In the genomic region with DNA sequence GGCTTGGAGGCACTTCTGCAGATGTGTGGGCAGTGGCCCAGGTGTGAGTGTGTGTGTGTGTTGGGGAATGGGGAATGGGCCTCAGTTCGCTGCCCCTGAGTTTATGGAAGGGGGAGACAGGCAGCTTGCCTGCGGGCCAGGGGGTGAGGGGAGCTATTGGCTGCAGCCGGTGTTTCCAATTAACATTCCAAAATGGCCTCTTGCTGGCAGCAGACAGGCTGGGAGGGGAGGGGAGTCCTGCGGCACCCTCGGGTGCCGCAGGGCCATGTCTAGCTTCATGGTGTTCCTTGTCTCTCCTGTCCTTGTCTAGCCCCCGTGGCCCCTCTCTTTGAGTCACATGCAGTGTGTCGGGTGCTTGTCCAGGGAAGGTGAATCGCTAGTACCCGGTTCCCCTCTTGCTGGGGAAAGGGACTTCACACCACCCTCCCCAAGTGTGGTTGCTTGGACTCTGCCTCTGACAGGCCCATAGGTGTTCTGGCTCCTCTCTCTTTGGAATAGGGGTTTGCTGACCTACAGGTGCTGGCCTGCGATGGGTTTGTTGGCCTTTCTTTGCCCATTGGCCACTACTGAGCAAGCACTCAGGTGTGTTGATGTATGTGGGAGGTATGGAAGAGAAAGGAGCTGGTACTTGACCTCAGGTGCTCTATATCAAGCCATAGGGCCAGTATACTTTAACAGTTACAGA, we compare ENCODE assay signal across 8 mouse cellular contexts. TPM values are rescaled to one million over a fixed set of nuclear protein-coding genes. Genes with fewer than 3 reads are reported as not detected.
DNase-seq lines count a peak whose midpoint lies in the region; ATAC-seq and TF ChIP-seq lines count a peak whose summit lies in the region.

No protein-coding gene starts in this region.

- peak overlapping the region; percentile 65 to 87 (median 78) for H3K4me3 ChIP-seq in CH12.LX (replicated peaks in 1 of 3; ENCODE audit: low read depth in 2 of 3, low read length in 2 of 3, poor library complexity in 1 of 3)
- H3K4me3 ChIP-seq in embryonic facial prominence, embryonic 14.5 days (ENCODE audit: low read depth, low read length) = peak overlapping the region; percentile 92
- peak overlapping the region; percentile 90 for H3K4me3 ChIP-seq in hindbrain, embryonic 10.5 days
- H3K4me3 ChIP-seq in liver, embryonic 13.5 days (replicated peaks) = peak overlapping the region; percentile 82

- dilution Hi-C loops in CH12.LX (cut with MboI; ENCODE audit: extremely low pct_ligation_motif_present, extremely low pct_unique_long_range_greater_than_20kb, low sequenced_read_pairs) = no loop called here

- DNase-seq in cerebellum, adult 8-10 months = peak; percentile 35
- DNase-seq in cerebellum, postnatal 36 days = no peak
- no peak for DNase-seq in CH12.LX (ENCODE audit: extremely low read depth)
- peak; percentile 77 for DNase-seq in embryonic facial prominence, embryonic 14.5 days (ENCODE audit: low spot score)
- peak; percentile 50 for DNase-seq in hindbrain, embryonic 10.5 days (ENCODE audit: low spot score)
- no peak for DNase-seq in liver, embryonic 13.5 days
- peak; percentile 53 for DNase-seq in retina, postnatal 1 day

- WGBS in embryonic facial prominence, embryonic 14.5 days = 2% methylated on average over 10 of the region's 11 CpGs
- WGBS in hindbrain, embryonic 10.5 days = 6% methylated on average over 11 of the region's 11 CpGs
- 14% methylated on average over 11 of the region's 11 CpGs for WGBS in liver, embryonic 13.5 days (ENCODE audit: insufficient replicate concordance)

- no peak for TF ChIP-seq CTCF in CH12.LX (conservative IDR thresholded peaks at IDR 0.05 in 1 of 2, IDR thresholded peaks at IDR 0.05 in 1 of 2; ENCODE audit: low read depth in 2 of 2, low read length in 2 of 2)

- H3K4me1 ChIP-seq in CH12.LX (ENCODE audit: control insufficient read depth in 1 of 2, insufficient read depth in 2 of 2) = peaks cover 28 to 56% of the 10 kb centered on the region in 2 experiments
- H3K4me1 ChIP-seq in embryonic facial prominence, embryonic 14.5 days (ENCODE audit: control insufficient read depth, insufficient read depth, low read length) = peaks cover 31% of the 10 kb centered on the region
- peaks cover 77% of the 10 kb centered on the region for H3K4me1 ChIP-seq in hindbrain, embryonic 10.5 days (replicated peaks)
- H3K4me1 ChIP-seq in liver, embryonic 13.5 days (replicated peaks) = peaks cover 68% of the 10 kb centered on the region

- no peaks in the 10 kb centered on the region for H3K9me3 ChIP-seq in CH12.LX (replicated peaks; ENCODE audit: low read length)
- no peaks in the 10 kb centered on the region for H3K9me3 ChIP-seq in embryonic facial prominence, embryonic 14.5 days (ENCODE audit: control insufficient read depth, low read length)
- H3K9me3 ChIP-seq in hindbrain, embryonic 10.5 days = no peaks in the 10 kb centered on the region
- H3K9me3 ChIP-seq in liver, embryonic 13.5 days (replicated peaks) = no peaks in the 10 kb centered on the region

- peak overlapping the region; percentile 81 for H3K9ac ChIP-seq in CH12.LX (ENCODE audit: insufficient read depth, low read depth)
- peak overlapping the region; percentile 97 for H3K9ac ChIP-seq in embryonic facial prominence, embryonic 14.5 days (ENCODE audit: low read depth, low read length)
- H3K9ac ChIP-seq in liver, embryonic 13.5 days = peak overlapping the region; percentile 89

- no peak for TF ChIP-seq POLR2A in CH12.LX (IDR thresholded peaks at IDR 0.05; ENCODE audit: low read depth, low read length)

- peak overlapping the region; percentile 80 for H3K4me2 ChIP-seq in CH12.LX (ENCODE audit: insufficient read depth, low read depth, poor library complexity, severe bottlenecking)
- H3K4me2 ChIP-seq in embryonic facial prominence, embryonic 14.5 days (ENCODE audit: low read depth, low read length) = peak overlapping the region; percentile 97
- peak overlapping the region; percentile 95 for H3K4me2 ChIP-seq in liver, embryonic 13.5 days

- ATAC-seq in embryonic facial prominence, embryonic 14.5 days (ENCODE audit: low read depth) = no peak
- ATAC-seq in liver, embryonic 13.5 days (ENCODE audit: low read depth) = no peak
- no peak for ATAC-seq in megakaryocyte-erythroid progenitor cell, adult 5-6 weeks (replicated peaks; ENCODE audit: low FRiP score, low TSS enrichment, poor library complexity, severe bottlenecking)

- no peak for TF ChIP-seq RAD21 in CH12.LX (IDR thresholded peaks at IDR 0.05; ENCODE audit: low read depth, low read length)

- no peak for TF ChIP-seq EP300 in CH12.LX (IDR thresholded peaks at IDR 0.05; ENCODE audit: low read length)

- H3K27ac ChIP-seq in CH12.LX (ENCODE audit: insufficient read depth, low read depth) = no peak overlapping the region
- H3K27ac ChIP-seq in embryonic facial prominence, embryonic 14.5 days (replicated peaks; ENCODE audit: low read depth, low read length) = peak overlapping the region; percentile 98
- peak overlapping the region; percentile 97 for H3K27ac ChIP-seq in hindbrain, embryonic 10.5 days
- H3K27ac ChIP-seq in liver, embryonic 13.5 days = no peak overlapping the region

- peaks cover 14 to 36% of the 10 kb centered on the region in 2 experiments for H3K36me3 ChIP-seq in CH12.LX (replicated peaks in 1 of 2; ENCODE audit: control insufficient read depth in 1 of 2, insufficient read depth in 1 of 2, low read length in 1 of 2)
- peaks cover 43% of the 10 kb centered on the region for H3K36me3 ChIP-seq in embryonic facial prominence, embryonic 14.5 days (ENCODE audit: control insufficient read depth, insufficient read depth, low read length)
- peaks cover 45% of the 10 kb centered on the region for H3K36me3 ChIP-seq in hindbrain, embryonic 10.5 days
- peaks cover 39% of the 10 kb centered on the region for H3K36me3 ChIP-seq in liver, embryonic 13.5 days

- in situ Hi-C loops in CH12.LX (cut with MboI; ENCODE audit: low pct_ligation_motif_present, low pct_unique_long_range_greater_than_20kb, low sequenced_read_pairs) = loop anchor here (5.0 kb wide), 1 partner anchor 42 kb away; no protein-coding TSS in a partner anchor

- peaks cover 4% of the 10 kb centered on the region for H3K27me3 ChIP-seq in CH12.LX (replicated peaks)
- H3K27me3 ChIP-seq in embryonic facial prominence, embryonic 14.5 days (replicated peaks; ENCODE audit: control insufficient read depth, insufficient read depth, low read length) = no peaks in the 10 kb centered on the region
- H3K27me3 ChIP-seq in hindbrain, embryonic 10.5 days (ENCODE audit: insufficient read depth, poor library complexity, severe bottlenecking) = peaks cover 17% of the 10 kb centered on the region
- peaks cover 28% of the 10 kb centered on the region for H3K27me3 ChIP-seq in liver, embryonic 13.5 days

- peaks cover 11% of the 10 kb centered on the region; the same call in 1 of the 2 replicates for H3K79me2 ChIP-seq in CH12.LX (replicated peaks; ENCODE audit: control insufficient read depth, extremely low read depth, insufficient read depth, poor library complexity, severe bottlenecking)

TF ChIP-seq in CH12.LX, 34 proteins besides CTCF, POLR2A, EP300 and RAD21:
- TF ChIP-seq MXI1 (IDR thresholded peaks at IDR 0.05; ENCODE audit: low read depth, low read length) (no peak; the same call in 1 of the 2 replicates), ETS1 (conservative IDR thresholded peaks at IDR 0.05; ENCODE audit: low read depth, low read length) (no peak), USF2 (conservative IDR thresholded peaks at IDR 0.05; ENCODE audit: low read depth, low read length) (no peak), MAZ (IDR thresholded peaks at IDR 0.05; ENCODE audit: low read depth, low read length) (no peak), ELF1 (IDR thresholded peaks at IDR 0.05; ENCODE audit: low read depth, low read length) (no peak), CHD2 (IDR thresholded peaks at IDR 0.05; ENCODE audit: low read length) (no peak), USF1 (IDR thresholded peaks at IDR 0.05; ENCODE audit: low read depth, low read length) (no peak), TBP (conservative IDR thresholded peaks at IDR 0.05; ENCODE audit: low read depth, low read length) (no peak), NELFE (IDR thresholded peaks at IDR 0.05; ENCODE audit: low read depth, low read length) (no peak), ZMIZ1 (IDR thresholded peaks at IDR 0.05; ENCODE audit: low read depth, low read length) (no peak), E2F4 (IDR thresholded peaks at IDR 0.05; ENCODE audit: insufficient replicate concordance, low read depth, low read length) (no peak), MYC (IDR thresholded peaks at IDR 0.05; ENCODE audit: low read depth, low read length) (no peak), JUN (IDR thresholded peaks at IDR 0.05; ENCODE audit: insufficient read depth, low read depth, low read length) (no peak), JUND (conservative IDR thresholded peaks at IDR 0.05; ENCODE audit: low read depth, low read length) (no peak)

RNA-seq across cellular contexts. Expression of gene Dusp7, which starts 1.5 kb away (rescaled TPM):
- total RNA-seq in CH12.LX (2012; rRNA removed) (8.0 and 10.0 TPM in 2 replicates), CH12.LX (2014; rRNA removed) (4.9 and 6.2 TPM in 2 replicates)
- polyA plus RNA-seq in CH12.LX (2012; ENCODE audit: insufficient read length, low read depth) = 8.2 and 11.4 TPM in 2 replicates
- polyA plus RNA-seq in embryonic facial prominence, embryonic 14.5 days (2014; fragmentation: Nextera tagmentation; extraction: Ambion mirVana) = 44.0 and 48.4 TPM in 2 replicates
- 16.1 and 16.6 TPM in 2 replicates for polyA plus RNA-seq in hindbrain, embryonic 10.5 days (2016; fragmentation: Nextera tagmentation; extraction: Ambion mirVana)
- 3.8 and 4.1 TPM in 2 replicates for polyA plus RNA-seq in liver, embryonic 13.5 days (2015; fragmentation: Nextera tagmentation; extraction: Ambion mirVana)
- total RNA-seq in megakaryocyte-erythroid progenitor cell, adult 5-6 weeks (2014; fragmentation: Nextera tagmentation) = 19.0 and 22.9 TPM in 2 replicates
- 3.2 and 7.2 TPM in 2 replicates for total RNA-seq in megakaryocyte-erythroid progenitor cell, adult 5-6 weeks (2017)

RNA-seq across cellular contexts. Expression of gene Rpl29, which starts 59.3 kb away (rescaled TPM):
- 1,844 and 1,867 TPM in 2 replicates for total RNA-seq in CH12.LX (2012; rRNA removed)
- 1,058 and 1,082 TPM in 2 replicates for total RNA-seq in CH12.LX (2014; rRNA removed)
- 1,042 and 1,257 TPM in 2 replicates for polyA plus RNA-seq in CH12.LX (2012; ENCODE audit: insufficient read length, low read depth)
- 1,079 and 1,109 TPM in 2 replicates for polyA plus RNA-seq in embryonic facial prominence, embryonic 14.5 days (2014; fragmentation: Nextera tagmentation; extraction: Ambion mirVana)
- 912 and 973 TPM in 2 replicates for polyA plus RNA-seq in hindbrain, embryonic 10.5 days (2016; fragmentation: Nextera tagmentation; extraction: Ambion mirVana)
- 772 and 835 TPM in 2 replicates for polyA plus RNA-seq in liver, embryonic 13.5 days (2015; fragmentation: Nextera tagmentation; extraction: Ambion mirVana)
- total RNA-seq in megakaryocyte-erythroid progenitor cell, adult 5-6 weeks (2014; fragmentation: Nextera tagmentation) = 3,119 and 3,478 TPM in 2 replicates
- 1,796 and 2,125 TPM in 2 replicates for total RNA-seq in megakaryocyte-erythroid progenitor cell, adult 5-6 weeks (2017)

Comparison
In these comparisons a context has a peak if more than half of its experiments do, and no peak if none do; other contexts are left out.
1. DNase-seq: peak in cerebellum, adult 8-10 months (single experiment), embryonic facial prominence, embryonic 14.5 days (single experiment), hindbrain, embryonic 10.5 days (single experiment) and retina, postnatal 1 day (single experiment); none in cerebellum, postnatal 36 days (0 of 2), CH12.LX (single experiment) and liver, embryonic 13.5 days (single experiment).
2. H3K27ac ChIP-seq: peak in embryonic facial prominence, embryonic 14.5 days (single experiment) and hindbrain, embryonic 10.5 days (single experiment); none in CH12.LX (single experiment) and liver, embryonic 13.5 days (single experiment).
3. Peak in every context shown above with its lines, with median percentiles within 50 percentile points of each other: H3K4me2 ChIP-seq, H3K4me3 ChIP-seq and H3K9ac ChIP-seq.